19 mouse cellular contexts compared by ENCODE assay signal in the genomic region with DNA sequence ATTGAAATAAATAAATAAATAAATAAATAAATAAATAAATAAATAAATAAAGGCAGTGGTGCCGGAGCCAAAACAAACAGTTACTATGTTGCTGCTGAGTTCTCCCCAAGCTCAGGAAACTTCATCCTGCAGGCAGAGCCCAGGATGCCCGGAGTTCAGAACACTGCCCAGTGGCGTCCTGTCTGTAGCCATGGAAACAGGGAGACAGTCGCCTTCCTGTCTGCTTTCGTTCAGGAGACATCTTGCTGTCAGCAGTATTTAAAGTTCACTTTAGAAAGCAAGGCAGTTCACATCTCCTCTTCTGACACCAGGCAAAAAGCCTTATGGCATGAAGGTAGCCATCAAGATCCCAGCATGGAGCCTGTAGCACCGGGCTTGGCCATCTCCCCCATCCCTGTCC. TPM values are rescaled to one million over a fixed set of nuclear protein-coding genes. Genes with fewer than 3 reads are reported as not detected.
DNase-seq lines count a peak whose midpoint lies in the region; ATAC-seq lines count a peak whose summit lies in the region.
"Had no signal": no experiment of that assay in that cellular context is flagged by ENCODE, and none has a peak within 500 bp of the region (broad histone marks: within the 10 kb centered on the region; RNA-seq: fewer than 3 reads in every experiment).

No protein-coding gene starts in this region.

- DNase-seq in embryo, embryonic 10 days (ENCODE audit: low spot score), result peak; percentile 59
- DNase-seq in embryo, embryonic 9.5 days (ENCODE audit: extremely low spot score), result no peak
- DNase-seq in MN1 (ENCODE audit: low spot score), result peak; percentile 13
- DNase-seq in embryonic facial prominence, embryonic 11.5 days (ENCODE audit: low spot score), result peak; percentile 35
- no peak for DNase-seq in thymus, postnatal 4 days
- DNase-seq: cerebellum, adult 9-10 months; gastrocnemius, postnatal 25 days; lung, postnatal 36 days; thymus, adult 18-20 months had no signal

- no peaks in the 10 kb centered on the region for H3K9me3 ChIP-seq in kidney, embryonic 16.5 days (ENCODE audit: low read length)
- H3K9me3 ChIP-seq in kidney, embryonic 15.5 days (replicated peaks), result no peaks in the 10 kb centered on the region
- H3K9me3 ChIP-seq in embryonic facial prominence, embryonic 11.5 days (replicated peaks; ENCODE audit: control insufficient read depth, low read length), result no peaks in the 10 kb centered on the region
- H3K9me3 ChIP-seq: heart, embryonic 13.5 days; limb, embryonic 12.5 days; liver, embryonic 15.5 days; midbrain, embryonic 12.5 days had no signal

- 32% methylated on average over 6 of the region's 6 CpGs for WGBS in kidney, embryonic 16.5 days
- 26% methylated on average over 6 of the region's 6 CpGs for WGBS in kidney, embryonic 15.5 days
- 22% methylated on average over 6 of the region's 6 CpGs for WGBS in embryonic facial prominence, embryonic 11.5 days

- H3K4me3 ChIP-seq in kidney, embryonic 16.5 days (ENCODE audit: low read length), result no peak overlapping the region
- no peak overlapping the region for H3K4me3 ChIP-seq in kidney, embryonic 15.5 days (replicated peaks)
- no peak overlapping the region for H3K4me3 ChIP-seq in embryonic facial prominence, embryonic 11.5 days (ENCODE audit: low read depth, low read length)
- H3K4me3 ChIP-seq: heart, embryonic 13.5 days; limb, embryonic 12.5 days; liver, embryonic 15.5 days; midbrain, embryonic 12.5 days; neural tube, embryonic 12.5 days had no signal

- ATAC-seq in kidney, embryonic 16.5 days (ENCODE audit: low FRiP score, low TSS enrichment), result peak; percentile 39; the same call in 1 of the 2 replicates
- no peak for ATAC-seq in kidney, embryonic 15.5 days (replicated peaks; ENCODE audit: low FRiP score)
- ATAC-seq in embryonic facial prominence, embryonic 11.5 days (replicated peaks; ENCODE audit: insufficient number of reproducible peaks, low FRiP score, low TSS enrichment, low read depth), result peak; percentile 48; the same call in 1 of the 2 replicates
- no peak for ATAC-seq in inflammation-experienced regulatory T-cells, adult 6 months
- ATAC-seq: intestine, embryonic 16.5 days; Patski had no signal

- no peaks in the 10 kb centered on the region for H3K36me3 ChIP-seq in kidney, embryonic 16.5 days (ENCODE audit: insufficient read depth, low read length)
- no peaks in the 10 kb centered on the region for H3K36me3 ChIP-seq in kidney, embryonic 15.5 days
- no peaks in the 10 kb centered on the region for H3K36me3 ChIP-seq in embryonic facial prominence, embryonic 11.5 days (replicated peaks; ENCODE audit: control insufficient read depth, insufficient read depth, low read depth, low read length)
- H3K36me3 ChIP-seq: heart, embryonic 13.5 days; limb, embryonic 12.5 days; liver, embryonic 15.5 days; midbrain, embryonic 12.5 days; neural tube, embryonic 12.5 days had no signal

- H3K27ac ChIP-seq in kidney, embryonic 16.5 days (ENCODE audit: low read length), result no peak overlapping the region
- H3K27ac ChIP-seq in kidney, embryonic 15.5 days, result no peak overlapping the region
- no peak overlapping the region for H3K27ac ChIP-seq in embryonic facial prominence, embryonic 11.5 days (replicated peaks; ENCODE audit: low read depth, low read length)
- H3K27ac ChIP-seq: heart, embryonic 13.5 days; limb, embryonic 12.5 days; liver, embryonic 15.5 days; midbrain, embryonic 12.5 days; neural tube, embryonic 12.5 days had no signal

- H3K27me3 ChIP-seq in kidney, embryonic 16.5 days (ENCODE audit: insufficient read depth, low read length), result no peaks in the 10 kb centered on the region
- H3K27me3 ChIP-seq in kidney, embryonic 15.5 days, result peaks cover 7% of the 10 kb centered on the region; the same call in 1 of the 2 replicates
- H3K27me3 ChIP-seq in embryonic facial prominence, embryonic 11.5 days (ENCODE audit: control insufficient read depth, insufficient read depth, low read length), result no peaks in the 10 kb centered on the region
- H3K27me3 ChIP-seq: heart, embryonic 13.5 days; liver, embryonic 15.5 days; neural tube, embryonic 12.5 days had no signal

- no peaks in the 10 kb centered on the region for H3K4me1 ChIP-seq in kidney, embryonic 16.5 days (ENCODE audit: insufficient read depth, low read length)
- peaks cover 11% of the 10 kb centered on the region for H3K4me1 ChIP-seq in kidney, embryonic 15.5 days
- H3K4me1 ChIP-seq in embryonic facial prominence, embryonic 11.5 days (ENCODE audit: control insufficient read depth, insufficient read depth, low read length), result no peaks in the 10 kb centered on the region
- H3K4me1 ChIP-seq: liver, embryonic 15.5 days had no signal

- H3K4me2 ChIP-seq in kidney, embryonic 16.5 days (replicated peaks; ENCODE audit: low read depth, low read length), result no peak overlapping the region
- H3K4me2 ChIP-seq in kidney, embryonic 15.5 days, result no peak overlapping the region
- no peak overlapping the region for H3K4me2 ChIP-seq in embryonic facial prominence, embryonic 11.5 days (ENCODE audit: low read depth, low read length)
- H3K4me2 ChIP-seq: heart, embryonic 13.5 days; limb, embryonic 12.5 days; liver, embryonic 15.5 days; midbrain, embryonic 12.5 days; neural tube, embryonic 12.5 days had no signal

- H3K9ac ChIP-seq in kidney, embryonic 16.5 days (replicated peaks; ENCODE audit: low read length), result no peak overlapping the region
- H3K9ac ChIP-seq in kidney, embryonic 15.5 days, result no peak overlapping the region
- 0 out of 2 replicates have a peak overlapping the region, but pooled peaks have one; percentile 13 for H3K9ac ChIP-seq in embryonic facial prominence, embryonic 11.5 days (replicated peaks; ENCODE audit: low read length)
- H3K9ac ChIP-seq: heart, embryonic 13.5 days; limb, embryonic 12.5 days; liver, embryonic 15.5 days; midbrain, embryonic 12.5 days; neural tube, embryonic 12.5 days had no signal

RNA-seq across cellular contexts. Expression of a gene that starts 8.0 kb away (rescaled TPM):
- 15.4 and 16.5 TPM in 2 replicates for polyA plus RNA-seq in kidney, embryonic 16.5 days (2015; fragmentation: Nextera tagmentation; extraction: Ambion mirVana)
- polyA plus RNA-seq in kidney, embryonic 15.5 days (2015; fragmentation: Nextera tagmentation; extraction: Ambion mirVana), result 11.1 and 13.0 TPM in 2 replicates
- polyA plus RNA-seq in embryonic facial prominence, embryonic 11.5 days (2014; fragmentation: Nextera tagmentation; extraction: Ambion mirVana), result 7.6 and 8.9 TPM in 2 replicates
- not detected for polyA plus RNA-seq in inflammation-experienced regulatory T-cells, adult 6 months (2017; shearing (Covaris generic))

Comparison
In these comparisons a context has a peak if more than half of its experiments do, and no peak if none do; other contexts are left out.
1. DNase-seq: peak in embryo, embryonic 10 days (single experiment), MN1 (single experiment) and embryonic facial prominence, embryonic 11.5 days (single experiment); none in embryo, embryonic 9.5 days (single experiment) and thymus, postnatal 4 days (single experiment).
2. ATAC-seq: peak in kidney, embryonic 16.5 days (single experiment) and embryonic facial prominence, embryonic 11.5 days (single experiment); none in kidney, embryonic 15.5 days (single experiment) and inflammation-experienced regulatory T-cells, adult 6 months (single experiment).